Mouse (Mus musculus): Measurements from ENCODE around the gene Mrpl49.

The Mrpl49 gene

GRCm38 (mm10) chr19:6035966-6036585 lies 21.5 kb downstream of the Mrpl49 start:
- no peak for DNase-seq

- DNase-seq: no peak
These were observed 26.9 kb downstream of the Mrpl49 start for GRCm38 (mm10) chr19:6030520-6031280.

DNA sequence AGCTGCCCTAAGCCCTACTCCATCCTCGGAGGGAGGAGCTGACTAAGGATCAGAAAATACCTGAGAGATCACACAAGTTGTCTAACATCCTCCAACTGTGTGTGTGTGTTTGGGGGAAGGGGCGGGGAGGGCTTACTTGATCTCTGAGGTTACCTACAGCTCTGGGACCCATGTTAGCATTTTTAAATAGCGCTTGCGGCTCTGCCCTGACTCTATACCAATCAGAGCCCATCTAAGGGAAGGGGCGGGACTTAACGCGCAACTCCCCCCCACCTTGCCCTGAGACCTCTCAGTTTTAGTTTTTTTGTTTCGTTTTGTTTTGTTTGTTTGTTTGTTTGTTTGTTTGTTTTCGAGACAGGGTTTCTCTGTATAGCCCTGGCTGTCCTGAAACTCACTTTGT lies 28.2 kb downstream of the Mrpl49 start:
- DNase-seq: no peak

DNA sequence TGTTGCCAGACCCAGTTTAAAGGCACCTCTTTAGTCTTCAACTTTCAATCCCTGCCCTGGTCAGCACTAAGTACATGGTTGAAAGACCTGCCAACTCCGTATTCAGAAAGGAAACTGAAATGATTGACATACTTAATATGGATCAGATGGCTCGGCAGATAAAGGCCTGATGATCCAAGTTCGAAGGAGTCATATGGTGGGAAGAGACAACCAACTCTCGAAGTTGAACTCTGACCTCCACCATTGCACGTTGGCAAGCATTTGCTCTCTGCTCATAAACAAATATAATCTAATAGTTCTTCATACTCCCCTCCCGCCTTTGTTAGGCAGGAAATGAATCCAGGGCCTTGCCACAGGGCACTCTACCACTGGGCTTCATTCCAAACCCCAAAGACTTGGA lies 28.6 kb downstream of the Mrpl49 start:
- no peak for DNase-seq

GRCm38 (mm10) chr19:6023930-6024329 lies 33.7 kb downstream of the Mrpl49 start:
- no peak for DNase-seq

DNA sequence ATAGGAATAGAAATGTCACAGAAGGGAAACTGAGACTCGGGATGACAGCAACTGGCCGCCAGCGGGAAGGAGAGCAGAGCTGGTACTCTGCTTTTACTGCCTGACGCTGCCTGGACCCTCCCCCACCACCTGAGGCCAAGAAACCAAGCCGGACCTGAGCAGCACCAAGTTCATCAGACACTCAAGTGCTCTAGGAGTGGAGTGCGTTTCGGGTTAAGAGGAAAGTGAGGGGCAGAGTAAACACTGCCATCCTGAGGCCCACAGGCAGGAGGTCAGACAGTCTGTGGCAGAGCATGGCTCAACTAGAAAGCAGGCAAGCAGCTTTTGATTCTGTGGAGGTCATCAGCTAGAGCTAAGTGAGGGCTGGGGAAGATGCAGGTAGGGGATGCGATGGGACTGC lies 34.5 kb downstream of the Mrpl49 start:
- DNase-seq: no peak

DNA sequence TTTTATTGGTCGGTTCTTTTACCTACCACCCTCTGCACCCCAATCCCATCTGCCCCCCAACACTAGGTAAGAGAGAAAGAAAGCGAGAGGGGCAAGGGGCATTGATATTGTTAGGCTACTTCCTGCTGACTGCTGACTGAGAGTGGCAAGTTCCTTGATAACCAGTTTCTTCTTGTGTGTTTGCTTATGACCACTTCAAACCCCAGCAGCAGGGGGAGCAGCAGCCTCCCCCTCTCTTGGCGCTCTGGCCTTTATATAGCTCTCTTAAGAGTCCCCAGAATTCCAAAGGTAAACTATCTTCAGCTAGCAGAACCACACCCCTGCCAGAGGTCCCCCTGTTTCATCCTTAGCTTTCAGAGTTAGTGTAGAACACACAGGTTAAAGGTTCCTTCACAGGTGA lies 37.3 kb downstream of the Mrpl49 start:
- DNase-seq: no peak

GRCm38 (mm10) chr19:6018142-6019089 lies 39.2 kb downstream of the Mrpl49 start:
- peak; percentile 87 for DNase-seq

- no peak for DNase-seq
These were observed 41.1 kb downstream of the Mrpl49 start for GRCm38 (mm10) chr19:6016532-6016931.

DNA sequence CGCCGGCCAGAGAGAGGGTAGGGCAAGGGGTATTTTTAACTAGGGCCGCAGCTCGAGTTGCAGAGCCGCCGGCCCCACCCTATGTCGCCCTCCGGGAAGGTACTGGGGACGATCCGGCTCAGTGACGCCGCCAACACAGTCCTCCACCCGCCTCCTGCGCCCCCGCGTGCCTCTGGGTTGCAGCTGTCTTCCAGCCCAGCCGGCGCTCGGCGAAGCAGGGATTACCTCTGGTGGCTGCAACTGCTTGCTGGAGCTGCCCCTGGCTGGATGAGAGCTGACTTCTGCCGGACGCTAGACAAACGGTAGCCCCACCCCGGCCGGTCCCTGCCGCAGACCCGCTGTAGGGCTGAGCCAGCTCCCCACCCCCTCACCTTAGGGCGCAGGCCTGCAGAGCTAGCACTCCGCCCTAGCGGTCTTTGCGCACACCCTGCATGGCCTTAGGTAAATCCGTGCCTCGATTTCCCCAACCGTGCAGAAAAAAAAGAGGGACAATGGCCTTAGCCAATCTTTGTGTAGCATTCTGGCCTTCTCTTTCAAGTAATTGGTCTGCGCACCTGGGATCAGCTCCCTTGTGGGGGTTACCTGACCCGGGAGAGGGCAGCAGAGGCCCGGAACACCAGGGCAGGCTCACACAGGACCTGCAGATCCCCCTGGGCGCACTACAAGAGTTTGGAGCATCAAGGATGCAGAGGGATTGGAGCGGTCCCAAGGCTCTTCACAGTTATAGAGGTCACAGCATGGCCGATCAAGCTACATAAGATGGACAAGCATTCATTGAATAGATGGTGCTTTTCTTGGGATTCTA lies 41.9 kb downstream of the Mrpl49 start, which contains the start of gene Capn1:
Capn1 (minus strand) TSS at position 387 of the 805 bp plus-strand sequence.
- peak; percentile 65 for DNase-seq

DNA sequence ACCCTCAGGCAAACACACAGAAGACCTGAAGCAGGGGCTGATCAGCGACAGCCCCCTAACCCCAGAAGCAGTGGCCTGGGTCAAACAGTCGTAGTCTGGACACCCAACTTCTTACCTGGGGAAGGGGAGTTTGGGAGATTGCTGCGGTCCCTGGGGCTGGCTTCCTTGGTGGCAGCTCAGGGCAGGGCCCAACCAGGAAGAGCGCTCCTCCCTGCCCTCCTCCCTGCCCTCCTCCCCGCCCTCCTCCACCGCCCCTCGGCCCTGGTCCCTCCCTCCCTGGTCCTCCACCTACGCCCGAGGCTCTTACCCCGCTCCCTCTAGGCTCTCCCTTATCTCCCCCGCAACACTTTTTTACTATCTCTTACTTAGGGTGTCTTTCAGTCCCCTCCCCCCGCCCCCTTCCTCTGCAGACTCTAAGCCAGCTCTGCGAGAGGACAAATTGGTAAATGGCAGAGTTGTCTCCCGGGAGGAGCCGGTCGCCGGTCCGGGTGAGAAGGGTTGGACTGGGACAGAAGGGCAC lies 42.5 kb downstream of the Mrpl49 start:
- no peak for DNase-seq

DNA sequence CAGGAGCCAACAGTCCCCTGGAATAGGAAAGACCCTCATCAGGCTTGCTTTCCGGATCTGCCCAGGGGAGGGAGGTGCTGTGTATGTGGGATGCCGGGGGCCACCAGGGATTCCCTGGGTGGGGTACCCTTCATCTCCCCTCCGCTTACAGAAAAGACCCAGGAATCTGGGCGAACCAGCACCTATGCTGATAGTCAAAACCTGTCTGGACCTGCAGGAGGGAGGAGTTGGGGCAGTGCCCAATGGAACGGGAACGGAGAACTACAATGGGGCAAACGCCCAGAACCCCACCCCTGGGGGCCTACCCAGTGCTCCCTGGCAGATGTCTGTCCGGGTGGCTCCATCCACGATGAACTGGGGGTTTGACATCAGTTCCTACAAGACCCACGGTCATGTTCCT lies 43.9 kb downstream of the Mrpl49 start:
- no peak for DNase-seq

DNA sequence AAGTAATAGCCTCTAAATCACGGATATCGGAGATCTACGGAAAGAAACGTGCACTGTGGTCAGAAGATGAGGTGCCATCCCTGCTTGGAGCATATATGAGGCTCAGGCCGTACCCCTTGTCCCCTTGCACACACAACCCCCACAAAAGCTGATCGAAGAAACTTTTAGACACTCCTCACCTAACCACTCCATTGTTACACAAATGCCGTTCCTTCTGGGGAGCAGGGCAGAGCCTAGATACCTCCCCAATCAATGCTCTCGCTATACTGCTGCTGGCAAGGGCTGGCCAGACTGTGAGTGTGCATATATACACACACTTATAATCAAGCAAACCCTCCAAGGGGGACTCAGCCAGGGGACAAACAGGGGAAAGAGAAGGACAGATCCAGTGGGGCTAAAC lies 48.4 kb downstream of the Mrpl49 start:
- no peak for DNase-seq

GRCm38 (mm10) chr19:6007013-6007412 lies 50.6 kb downstream of the Mrpl49 start:
- no peak for DNase-seq

- no peak for DNase-seq
These were observed 52.0 kb downstream of the Mrpl49 start for GRCm38 (mm10) chr19:6005541-6005940.

Data from right cerebral cortex, postnatal 4 days (tissue).